Mouse (Mus musculus) thymus, postnatal 0 days (tissue): Measurements from ENCODE around the gene Agmat. TPM values are rescaled to one million over a fixed set of nuclear protein-coding genes. Genes with fewer than 3 reads are reported as not detected.
"Not testable (repeated sequence)": the region's sequence is repeated elsewhere in the genome, so short reads cannot be mapped to it uniquely, and the experiment has no call there.

Source experiments
- DNase-seq: peaks from one replicate; pipeline ENCODE4 v3.0.0-alpha.2; 2015; ENCODE audit warnings: low spot score
- polyA plus RNA-seq: library from polyadenylated mRNA; unstranded; fragments of >200 nt; fragmentation: Nextera tagmentation; extraction: Ambion mirVana; gene quantifications from 2 replicates; pipeline ENCODE4 v1.2.1, GENCODE M21; 2015

The Agmat gene
- polyA plus RNA-seq, 1 experiment from 2014 or later: 0.22 TPM

GRCm38 (mm10) chr4:141769501-141770160 lies 23.2 kb downstream of the Agmat start:
- DNase-seq: no peak

DNA sequence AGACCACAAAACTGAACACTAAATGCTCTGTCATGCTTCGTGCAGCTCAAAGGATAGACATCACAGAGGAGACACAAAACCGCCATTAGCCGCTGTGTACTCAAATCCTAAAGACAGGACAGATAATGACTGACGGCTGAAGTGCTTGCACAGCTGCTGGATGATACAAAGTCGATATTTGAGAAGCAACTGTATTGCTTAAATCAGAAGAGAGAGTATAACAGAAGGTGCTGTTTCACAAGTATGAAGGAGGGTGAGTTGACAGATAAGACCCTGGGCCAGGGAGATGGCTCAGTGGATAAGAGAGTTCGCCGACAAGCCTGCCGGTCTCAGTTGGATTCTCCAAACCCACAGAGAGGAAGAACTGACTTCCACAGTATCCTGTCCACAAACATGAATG lies 25.4 kb downstream of the Agmat start:
- no peak for DNase-seq

DNA sequence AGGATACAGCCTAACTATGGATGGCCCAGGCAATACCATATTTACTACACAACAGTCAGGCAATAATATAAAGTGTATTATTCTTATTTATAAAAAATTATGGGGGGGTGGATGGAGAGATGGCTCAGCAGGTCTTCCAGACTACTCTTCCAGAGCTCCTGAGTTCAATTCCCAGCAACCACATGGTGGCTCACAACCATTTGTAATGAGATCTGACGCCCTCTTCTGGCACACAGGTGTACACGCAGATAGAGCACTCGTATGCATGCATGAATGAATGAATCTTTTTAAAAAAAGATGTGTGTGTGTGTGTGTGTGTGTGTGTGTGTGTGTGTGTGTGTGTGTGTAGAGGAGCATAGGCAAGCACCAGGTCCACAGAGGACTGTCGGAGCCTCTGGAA lies 26.5 kb downstream of the Agmat start:
- not testable (repeated sequence) for DNase-seq

GRCm38 (mm10) chr4:141779828-141780227 lies 33.4 kb downstream of the Agmat start:
- DNase-seq: no peak

DNA sequence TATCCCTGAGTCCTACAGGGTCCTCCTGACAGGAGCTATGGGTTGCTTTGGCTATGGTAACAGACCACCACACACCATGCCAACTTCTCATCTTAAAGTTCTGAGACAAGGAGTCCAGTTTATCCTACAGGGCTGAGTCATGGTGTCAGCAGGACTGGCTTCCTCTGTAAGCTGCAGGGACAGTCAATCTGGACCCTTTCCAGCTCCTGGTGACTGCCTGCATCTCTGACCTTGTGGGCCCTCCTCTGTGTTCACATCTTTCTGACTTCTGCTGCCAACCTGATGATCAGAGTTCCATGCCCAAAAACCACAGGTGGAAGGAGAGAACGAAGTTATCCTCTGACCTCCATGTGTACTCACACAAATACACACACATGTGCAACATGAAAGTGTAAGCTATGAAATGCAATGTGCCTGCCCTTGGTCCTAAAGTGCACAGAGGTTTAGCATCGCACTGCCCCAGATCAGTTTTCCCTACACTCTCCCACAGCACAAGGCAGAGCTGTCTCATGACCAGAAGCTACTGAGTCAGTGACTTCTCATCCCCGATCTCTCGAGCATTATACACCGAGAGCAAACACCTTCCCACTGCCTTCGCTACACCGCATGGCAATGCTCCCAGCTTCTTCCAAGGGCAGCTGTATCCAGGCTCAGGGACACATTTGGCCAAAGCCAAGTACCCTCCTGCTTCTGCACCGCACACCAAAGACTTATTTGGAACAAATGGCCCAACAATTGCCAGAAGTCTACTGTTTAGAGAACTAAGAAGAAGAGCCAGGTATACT lies 34.9 kb downstream of the Agmat start:
- no peak for DNase-seq

GRCm38 (mm10) chr4:141784835-141785234 lies 38.4 kb downstream of the Agmat start:
- no peak for DNase-seq

GRCm38 (mm10) chr4:141786141-141786540 lies 39.7 kb downstream of the Agmat start:
- no peak for DNase-seq

- no peak for DNase-seq
Measured at GRCm38 (mm10) chr4:141787046-141787445, 40.6 kb downstream of the Agmat start.

- no peak for DNase-seq
Measured at GRCm38 (mm10) chr4:141787462-141787861, 41.0 kb downstream of the Agmat start.

DNA sequence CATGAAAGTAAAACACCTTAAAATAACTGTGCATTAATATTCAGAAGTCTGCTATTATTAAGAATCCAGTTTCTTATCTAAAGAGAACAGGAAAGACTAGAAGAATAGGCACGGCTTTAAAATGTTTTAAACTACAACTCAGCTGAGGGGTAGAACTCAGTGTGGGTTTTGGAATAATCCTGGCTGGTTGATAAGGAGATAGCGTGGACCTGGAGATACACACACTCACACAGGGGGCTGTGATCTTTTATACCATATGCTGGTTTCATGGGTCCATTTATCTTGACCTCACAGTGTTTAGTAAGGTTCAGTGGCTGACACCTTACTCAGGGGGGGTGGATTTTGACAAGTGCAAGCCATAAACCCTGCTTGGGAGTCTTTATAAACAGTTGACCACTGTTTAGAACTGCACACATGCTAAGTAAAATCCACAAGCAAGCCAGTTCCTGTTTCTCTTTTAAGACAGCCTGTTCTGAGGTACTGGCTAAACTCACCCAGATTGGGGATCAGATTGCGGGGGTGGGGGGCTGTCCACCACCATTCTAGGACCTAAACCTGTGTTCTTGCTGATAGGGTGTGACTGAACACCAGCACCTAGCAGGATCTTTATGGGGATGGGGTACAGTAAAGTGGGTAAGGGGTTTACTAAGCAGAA lies 43.2 kb downstream of the Agmat start:
- DNase-seq: peak; percentile 5

GRCm38 (mm10) chr4:141790524-141790990 lies 44.1 kb downstream of the Agmat start, which contains the start of gene Dnajc16:
TSS of gene Dnajc16 (minus strand) at chr4:141790931.
- DNase-seq: peak; percentile 100

DNA sequence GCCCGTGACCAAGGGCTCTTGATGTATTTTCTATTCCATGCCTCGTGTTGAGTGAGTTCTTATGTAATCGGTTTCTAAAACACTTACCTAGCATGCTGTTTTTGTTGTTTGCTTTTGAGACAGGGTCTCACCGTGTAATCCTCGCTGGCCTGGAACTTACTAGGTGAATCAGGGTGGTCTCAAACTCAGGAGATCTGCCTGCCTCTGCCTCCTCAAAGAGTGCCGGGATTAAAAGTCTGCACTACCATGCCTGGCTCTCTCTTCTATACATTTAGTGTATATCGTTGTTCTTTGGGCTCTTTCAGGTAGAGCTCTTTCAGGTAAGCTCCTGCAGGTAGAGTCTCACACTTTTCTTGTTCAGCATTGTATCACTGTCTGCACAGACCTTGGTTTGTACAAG lies 45.0 kb downstream of the Agmat start:
- no peak for DNase-seq

- DNase-seq: no peak
Measured at GRCm38 (mm10) chr4:141791951-141792350, 45.5 kb downstream of the Agmat start.

DNA sequence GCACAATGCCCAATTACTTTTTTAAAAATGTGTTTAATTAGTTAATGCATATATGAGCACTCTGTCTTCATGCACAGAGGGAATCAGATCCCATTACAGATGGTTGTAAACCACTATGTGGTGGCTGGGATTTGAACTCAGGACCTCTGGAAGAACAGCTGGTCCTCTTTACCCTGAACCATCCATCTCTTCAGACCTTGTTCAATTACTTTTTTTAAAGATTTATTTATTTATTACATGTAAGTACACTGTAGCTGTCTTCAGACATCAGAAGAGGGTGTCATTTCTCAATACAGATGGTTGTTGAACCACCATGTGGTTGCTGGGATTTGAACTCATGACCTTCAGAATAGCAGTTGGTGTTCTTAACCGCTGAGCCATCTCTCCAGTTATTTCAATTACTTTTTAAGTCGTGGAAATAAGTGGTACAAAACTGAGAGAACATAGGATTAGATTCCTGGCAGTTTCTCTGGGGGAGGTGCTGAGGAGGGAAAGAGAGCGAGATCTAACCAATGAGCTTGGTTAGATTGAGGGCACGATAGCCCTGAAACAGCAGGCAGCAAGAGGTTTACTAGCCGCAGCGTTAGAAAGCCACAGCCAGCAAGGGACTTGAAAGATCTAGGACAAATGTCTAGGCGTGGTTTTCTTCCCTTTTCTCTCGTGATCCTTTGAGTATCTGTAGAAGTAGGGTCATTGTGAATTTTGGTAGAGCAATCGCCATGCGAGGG lies 46.2 kb downstream of the Agmat start:
- DNase-seq: no peak

DNA sequence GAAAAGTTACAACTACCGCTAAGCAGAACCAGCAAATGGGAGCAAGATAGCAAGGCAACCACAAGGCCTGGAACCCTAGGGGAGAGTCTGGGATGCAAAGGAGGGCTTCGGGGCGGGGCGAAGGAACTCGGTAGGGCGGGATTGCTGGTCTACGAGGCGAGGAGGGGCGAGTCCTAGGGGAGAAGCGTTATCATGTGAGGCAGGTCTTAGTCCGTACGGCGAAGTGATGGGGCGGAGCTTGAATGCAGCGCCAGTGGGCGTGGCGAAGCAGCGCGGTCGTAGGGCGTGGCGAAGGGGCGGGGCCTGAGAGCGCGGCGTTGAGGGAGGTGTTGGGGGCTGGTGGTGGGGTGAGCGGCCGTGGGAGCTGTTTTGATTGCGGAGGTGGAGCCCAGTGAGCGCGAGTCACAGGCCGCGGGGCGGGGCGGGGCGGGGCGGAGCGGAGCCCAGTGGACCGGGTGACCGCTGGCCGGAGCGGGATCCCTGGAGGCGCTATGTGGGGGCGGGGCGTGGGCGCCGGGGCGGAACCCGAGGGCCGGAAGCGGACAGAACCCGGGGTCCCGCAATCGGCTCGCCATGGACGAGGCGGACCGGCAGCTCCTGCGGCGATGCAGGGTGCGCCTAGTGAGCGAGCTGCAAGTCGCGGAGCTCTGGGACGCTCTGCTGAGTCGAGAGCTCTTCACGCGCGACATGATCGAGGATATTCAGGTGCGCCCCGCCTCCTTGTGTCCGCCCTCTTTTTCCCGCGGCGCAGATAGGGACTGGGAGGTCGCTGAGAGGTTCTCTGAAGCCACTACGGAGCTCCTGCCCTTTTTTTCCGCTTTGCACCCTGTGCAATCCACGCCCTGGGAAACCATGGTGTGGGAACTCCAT lies 47.0 kb downstream of the Agmat start, which contains the start of gene Casp9:
TSS of gene Casp9 (plus strand) at position 331 of the 870 bp plus-strand sequence.
- DNase-seq: peak; percentile 96

DNA sequence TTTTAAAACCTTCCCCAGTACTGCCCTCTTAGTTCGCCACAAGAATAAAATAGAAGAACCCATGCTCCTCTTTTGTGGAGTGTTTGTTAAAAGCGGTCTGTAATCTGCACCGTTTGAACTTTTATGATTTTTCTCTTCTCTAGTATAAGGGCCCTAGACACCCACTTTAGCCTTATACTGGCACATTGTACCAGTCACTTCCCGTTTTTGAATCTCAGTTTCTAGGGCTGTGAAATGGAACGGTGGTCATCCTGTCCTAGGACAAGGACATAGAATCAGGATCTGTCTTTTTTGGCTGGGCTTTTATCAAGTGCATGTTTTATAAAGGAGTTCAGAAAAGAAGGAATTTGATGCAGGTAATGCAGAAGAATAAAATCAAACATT lies 47.7 kb downstream of the Agmat start:
- DNase-seq: no peak

GRCm38 (mm10) chr4:141796356-141796755 lies 49.9 kb downstream of the Agmat start:
- DNase-seq: no peak

- no peak for DNase-seq
Measured at GRCm38 (mm10) chr4:141796954-141797353, 50.5 kb downstream of the Agmat start.

GRCm38 (mm10) chr4:141797545-141797944 lies 51.1 kb downstream of the Agmat start:
- no peak for DNase-seq

DNA sequence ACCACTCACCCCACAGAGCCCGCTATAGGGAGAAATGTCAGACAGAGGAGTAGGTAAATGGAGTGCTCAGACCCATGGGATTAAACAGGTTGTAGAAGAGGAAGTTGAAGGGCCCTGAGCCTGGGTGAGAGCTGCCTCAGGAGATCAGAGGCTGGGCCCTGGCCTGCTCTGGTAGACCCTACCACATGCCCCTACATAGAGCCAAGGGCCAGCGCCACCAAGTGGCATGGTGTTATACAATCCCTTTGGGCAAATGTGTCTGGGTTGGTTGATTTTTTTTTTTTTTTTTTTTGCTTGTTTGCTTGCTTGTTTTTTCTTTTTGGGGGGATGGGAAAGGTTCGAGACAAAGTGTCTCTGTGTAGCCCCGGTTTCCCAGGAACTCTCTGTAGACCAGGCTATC lies 57.6 kb downstream of the Agmat start:
- no peak for DNase-seq
